Mouse (Mus musculus) heart, embryonic 13.5 days (tissue): ENCODE measurements around the gene Ezh1. TPM values are rescaled to one million over a fixed set of nuclear protein-coding genes. Genes with fewer than 3 reads are reported as not detected.

Source experiments
- ATAC-seq: fragments of 200-750 bp; cut with Nextera tagmentation; 2 replicates; pipeline ENCODE4 v1.8.0; 2017; ENCODE audit warnings: moderate TSS enrichment; ENCODE audit not compliant: insufficient number of reproducible peaks, low FRiP score, low TSS enrichment; ENCODE audit errors: extremely low read depth
- H3K27ac ChIP-seq: fragments of 300-500 bp; sonication (generic); replicated peaks from 2 replicates; pipeline ENCODE4 v1.5.1; 2015; ENCODE audit warnings: moderate library complexity, mild to moderate bottlenecking, inconsistent platforms
- H3K27me3 ChIP-seq: fragments of 300-500 bp; sonication (generic); replicated peaks from 2 replicates; pipeline ENCODE4 v1.6.1; 2015; ENCODE audit warnings: mild to moderate bottlenecking, inconsistent platforms
- H3K36me3 ChIP-seq: fragments of 300-500 bp; sonication (generic); 2 replicates; pipeline ENCODE4 v1.6.1; 2015; ENCODE audit warnings: mild to moderate bottlenecking, inconsistent platforms
- H3K4me1 ChIP-seq: fragments of 300-500 bp; sonication (generic); 2 replicates; pipeline ENCODE4 v1.6.1; 2015; ENCODE audit warnings: inconsistent platforms
- H3K4me2 ChIP-seq: fragments of 300-500 bp; sonication (generic); 2 replicates; pipeline ENCODE4 v1.6.1; 2015; ENCODE audit warnings: inconsistent platforms, mild to moderate bottlenecking, moderate library complexity
- H3K4me3 ChIP-seq: fragments of 300-500 bp; sonication (generic); 2 replicates; pipeline ENCODE4 v1.5.1; 2015; ENCODE audit warnings: moderate library complexity, mild to moderate bottlenecking, inconsistent platforms
- H3K9ac ChIP-seq: fragments of 300-500 bp; sonication (generic); 2 replicates; pipeline ENCODE4 v1.6.1; 2015; ENCODE audit warnings: inconsistent platforms, mild to moderate bottlenecking, moderate library complexity
- H3K9me3 ChIP-seq: fragments of 300-500 bp; sonication (generic); 2 replicates; pipeline ENCODE4 v1.6.1; 2016; ENCODE audit warnings: inconsistent platforms
- WGBS: fragments of 180-500 bp; shearing (Covaris S2); methylation state at CpG from one replicate; pipeline ENCODE4 v1.1.7; 2015; ENCODE audit warnings: mixed read lengths; 5-methylcytosine and 5-hydroxymethylcytosine counted together
- polyA plus RNA-seq: library from polyadenylated mRNA; unstranded; fragments of >200 nt; fragmentation: Nextera tagmentation; extraction: Ambion mirVana; gene quantifications from 2 replicates; pipeline ENCODE4 v1.2.1, GENCODE M21; 2015

Gene Ezh1
- 11.6 and 11.7 TPM in 2 replicates for polyA plus RNA-seq

DNA sequence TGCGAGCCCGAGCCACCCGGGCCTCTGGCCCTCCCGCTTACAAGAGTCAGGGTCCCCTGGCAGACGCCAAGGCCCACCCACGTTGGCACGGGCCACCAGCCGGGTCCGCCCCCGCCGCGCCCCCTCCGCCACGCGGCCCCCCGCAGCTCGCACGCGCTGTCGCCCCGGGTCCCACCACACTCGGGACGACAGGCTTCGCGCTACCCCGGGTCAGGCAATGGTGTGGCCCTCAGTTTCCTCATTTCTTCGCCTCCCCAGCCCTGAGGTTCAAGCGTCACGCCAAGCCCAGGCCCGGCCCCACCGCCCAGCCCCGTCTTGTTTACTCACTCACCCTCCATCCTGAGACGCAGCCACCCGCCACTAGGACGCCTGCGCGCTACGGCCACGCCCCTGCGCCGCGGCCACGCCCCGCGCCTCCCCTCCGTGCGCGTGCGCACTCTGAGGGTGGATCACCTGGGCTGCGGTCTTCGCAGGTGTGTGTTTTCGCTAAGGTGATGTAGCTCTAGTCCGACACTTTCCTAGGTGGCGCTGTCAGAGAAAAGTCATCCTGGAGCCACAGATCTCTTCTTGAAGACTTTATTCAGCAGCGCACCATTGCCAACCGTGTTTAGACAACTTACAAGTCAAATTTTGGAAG is at the start of gene Ezh1:
Gene Ezh1 (minus strand): TSS at position 399 of the 637 bp plus-strand sequence.
- no peaks in the 10 kb centered on the region for H3K36me3 ChIP-seq
- WGBS = under 1% methylated on average over 56 of the region's 56 CpGs

DNA sequence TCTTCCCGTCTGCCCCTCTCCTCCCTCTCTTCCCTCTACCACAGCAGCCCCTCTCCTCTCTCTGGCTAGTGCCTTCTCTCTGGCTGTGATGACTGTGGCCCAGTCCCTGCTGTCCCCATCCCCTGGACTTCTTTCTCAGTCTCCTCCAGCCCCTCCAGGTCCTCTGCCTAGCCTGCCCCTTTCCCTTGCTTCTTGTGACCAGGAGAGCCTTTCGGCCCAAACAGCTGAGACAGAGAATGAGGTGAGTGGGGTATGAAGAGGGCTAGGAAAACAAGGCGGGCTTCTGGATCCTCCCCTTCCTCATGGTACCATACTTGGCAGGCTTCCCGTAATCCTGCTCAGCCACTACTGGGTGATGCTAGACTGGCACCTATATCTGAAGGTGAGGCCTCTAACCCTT is 49.0 kb upstream of the Ezh1 start:
- no peak for ATAC-seq
- H3K4me1 ChIP-seq = peaks cover 32% of the 10 kb centered on the region
- H3K4me3 ChIP-seq = no peak overlapping the region
- no peak overlapping the region for H3K4me2 ChIP-seq
- peaks cover 25% of the 10 kb centered on the region for H3K36me3 ChIP-seq
- 0 out of 2 replicates have a peak, but pooled peaks cover under 1% of the 10 kb centered on the region for H3K27me3 ChIP-seq
- H3K27ac ChIP-seq = no peak overlapping the region
- H3K9me3 ChIP-seq = no peaks in the 10 kb centered on the region
- 73% methylated on average over 4 of the region's 4 CpGs for WGBS
- H3K9ac ChIP-seq = no peak overlapping the region

More for the DNA sequence above, at the start of gene Ezh1:
- no peaks in the 10 kb centered on the region for H3K9me3 ChIP-seq
- peaks cover 33% of the 10 kb centered on the region for H3K4me1 ChIP-seq
- peak within 1 kb of the TSS; percentile 80 for H3K4me2 ChIP-seq
- H3K4me3 ChIP-seq = peak within 1 kb of the TSS; percentile 83
- peak within 1 kb of the TSS; percentile 78 for H3K27ac ChIP-seq
- ATAC-seq = peak; percentile 91
- H3K9ac ChIP-seq = peak within 1 kb of the TSS; percentile 91
- H3K27me3 ChIP-seq = peaks cover 8% of the 10 kb centered on the region; the same call in 1 of the 2 replicates

DNA sequence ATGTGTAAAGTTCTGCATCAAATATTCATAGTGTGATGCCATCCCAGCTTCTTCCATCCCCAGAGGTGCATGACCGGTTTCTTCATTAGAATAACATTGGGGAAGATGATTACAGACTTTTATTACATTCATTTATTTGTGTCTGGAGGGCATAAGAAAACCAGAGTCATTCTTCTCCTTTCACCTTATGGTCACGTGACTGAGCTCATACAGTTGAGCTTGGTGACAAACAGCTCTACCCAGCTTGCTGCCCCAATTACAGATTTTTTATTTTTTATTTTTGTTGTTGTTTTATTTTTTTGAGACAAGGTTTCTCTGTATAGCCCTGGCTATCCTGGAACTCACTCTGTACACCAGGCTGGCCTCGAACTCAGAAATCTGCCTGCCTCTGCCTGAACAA is 46.2 kb upstream of the Ezh1 start:
- 88% methylated on average over 3 of the region's 3 CpGs for WGBS

DNA sequence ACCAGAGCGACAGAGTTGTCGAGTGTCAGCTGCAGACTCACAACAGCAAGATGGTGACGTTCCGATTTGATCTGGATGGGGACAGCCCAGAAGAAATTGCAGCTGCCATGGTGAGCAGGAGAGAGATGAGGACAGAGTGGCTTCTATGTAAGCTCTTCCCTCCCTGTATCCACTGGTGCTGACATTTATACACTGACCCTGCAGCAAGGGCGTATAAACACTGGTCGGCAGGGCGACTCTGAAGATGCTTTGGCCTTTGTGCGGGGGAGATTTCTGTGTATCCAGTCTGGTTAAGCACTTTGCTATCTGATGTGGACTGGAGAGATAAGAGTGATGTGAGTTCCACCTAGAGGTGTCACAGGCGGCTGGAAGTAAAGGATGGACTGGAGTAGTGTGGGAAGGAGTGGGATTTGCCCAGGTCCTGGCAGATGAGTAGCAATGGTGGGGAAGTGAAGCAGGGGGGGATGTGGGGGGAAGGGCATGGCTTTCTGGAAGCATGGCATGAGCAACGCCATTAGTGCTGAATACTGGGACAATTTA is 43.4 kb upstream of the Ezh1 start:
- Histone ChIP-seq H3K27me3 (peaks cover 35% of the 10 kb centered on the region), H3K9me3 (no peaks in the 10 kb centered on the region), H3K4me1 (peaks cover 23% of the 10 kb centered on the region), H3K27ac (no peak overlapping the region), H3K36me3 (peaks cover 10% of the 10 kb centered on the region; the same call in 1 of the 2 replicates), H3K4me2 (peak overlapping the region; percentile 31), H3K4me3 (no peak overlapping the region), H3K9ac (no peak overlapping the region)
- 15% methylated on average over 10 of the region's 10 CpGs for WGBS
- no peak for ATAC-seq

More for the DNA sequence above, 46.2 kb upstream of the Ezh1 start:
- peaks cover 24% of the 10 kb centered on the region for H3K4me1 ChIP-seq
- no peaks in the 10 kb centered on the region for H3K9me3 ChIP-seq
- H3K27me3 ChIP-seq = peaks cover 8% of the 10 kb centered on the region
- H3K4me3 ChIP-seq = no peak overlapping the region
- H3K9ac ChIP-seq = no peak overlapping the region
- no peak overlapping the region for H3K4me2 ChIP-seq
- no peak overlapping the region for H3K27ac ChIP-seq
- peaks cover 22% of the 10 kb centered on the region for H3K36me3 ChIP-seq
- ATAC-seq = no peak

GRCm38 (mm10) chr11:101265906-101266305 is 39.6 kb upstream of the Ezh1 start:
- Histone ChIP-seq H3K4me3 (no peak overlapping the region), H3K27ac (no peak overlapping the region), H3K9me3 (no peaks in the 10 kb centered on the region), H3K27me3 (peaks cover 62% of the 10 kb centered on the region), H3K4me2 (no peak overlapping the region), H3K9ac (no peak overlapping the region), H3K4me1 (peaks cover 56% of the 10 kb centered on the region), H3K36me3 (peaks cover 5% of the 10 kb centered on the region; the same call in 1 of the 2 replicates)
- 45% methylated on average over 6 of the region's 6 CpGs for WGBS
- ATAC-seq = no peak

GRCm38 (mm10) chr11:101264954-101265471 is 38.8 kb upstream of the Ezh1 start:
- 7% methylated on average over 31 of the region's 31 CpGs for WGBS
- peaks cover 60% of the 10 kb centered on the region for H3K4me1 ChIP-seq

GRCm38 (mm10) chr11:101263989-101264280 is 37.7 kb upstream of the Ezh1 start:
- Histone ChIP-seq H3K4me3 (peak overlapping the region; percentile 75), H3K4me2 (peak overlapping the region; percentile 99), H3K4me1 (peaks cover 62% of the 10 kb centered on the region), H3K27me3 (peaks cover 62% of the 10 kb centered on the region), H3K27ac (no peak overlapping the region), H3K9me3 (no peaks in the 10 kb centered on the region), H3K9ac (0 out of 2 replicates have a peak overlapping the region, but pooled peaks have one; percentile 50), H3K36me3 (peaks cover 7% of the 10 kb centered on the region; the same call in 1 of the 2 replicates)
- ATAC-seq = no peak
- 26% methylated on average over 3 of the region's 3 CpGs for WGBS

More at GRCm38 (mm10) chr11:101264954-101265471, 38.8 kb upstream of the Ezh1 start:
- Histone ChIP-seq H3K4me3 (peak overlapping the region; percentile 36), H3K27me3 (peaks cover 62% of the 10 kb centered on the region), H3K9ac (peak overlapping the region; percentile 34), H3K9me3 (no peaks in the 10 kb centered on the region), H3K27ac (no peak overlapping the region), H3K4me2 (peak overlapping the region; percentile 60), H3K36me3 (peaks cover 5% of the 10 kb centered on the region; the same call in 1 of the 2 replicates)
- ATAC-seq = no peak

DNA sequence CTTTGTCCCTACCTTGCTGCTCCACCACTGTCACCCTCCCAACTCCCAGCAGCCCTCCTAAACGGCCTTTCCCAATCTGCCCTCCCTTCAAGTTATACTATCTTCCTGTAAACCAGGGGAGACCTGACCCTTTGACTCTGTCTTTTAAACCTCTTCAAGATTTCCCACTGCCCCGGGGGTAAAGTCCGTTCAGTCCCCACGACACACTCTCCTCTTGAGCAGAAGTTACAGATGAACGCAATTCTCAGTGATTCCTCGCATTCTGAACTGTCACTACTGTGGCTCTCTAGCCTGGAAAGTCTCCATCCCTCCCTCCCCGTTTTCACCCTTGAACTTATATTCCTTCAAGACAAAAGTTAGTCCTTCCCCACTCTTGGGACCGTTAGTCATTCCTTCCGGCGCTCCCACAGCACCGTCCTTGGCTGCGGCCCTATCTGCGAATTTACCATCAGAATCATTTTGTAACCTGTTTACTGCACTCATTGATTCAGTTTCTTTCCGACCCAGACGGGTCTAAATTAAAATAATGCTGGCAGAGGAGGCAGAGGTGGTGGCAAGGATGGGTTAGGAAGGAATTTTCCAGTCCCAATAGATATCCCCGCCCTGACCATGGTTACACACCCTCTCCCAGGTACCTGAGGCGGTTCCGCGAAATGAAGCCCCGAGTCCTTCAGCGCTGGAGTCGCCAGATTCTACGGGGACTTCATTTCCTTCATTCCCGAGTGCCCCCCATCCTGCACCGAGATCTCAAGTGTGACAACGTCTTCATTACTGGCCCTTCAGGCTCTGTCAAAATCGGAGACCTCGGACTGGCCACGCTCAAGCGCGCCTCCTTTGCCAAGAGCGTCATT is 37.1 kb upstream of the Ezh1 start:
- Histone ChIP-seq H3K4me3 (peak overlapping the region; percentile 75), H3K27ac (no peak overlapping the region), H3K27me3 (peaks cover 58% of the 10 kb centered on the region), H3K36me3 (peaks cover 11% of the 10 kb centered on the region; the same call in 1 of the 2 replicates), H3K9me3 (no peaks in the 10 kb centered on the region), H3K4me1 (peaks cover 68% of the 10 kb centered on the region), H3K9ac (peak overlapping the region; percentile 54), H3K4me2 (peak overlapping the region; percentile 99)
- no peak for ATAC-seq
- 10% methylated on average over 32 of the region's 32 CpGs for WGBS

- Histone ChIP-seq H3K9ac (peak overlapping the region; percentile 88), H3K4me1 (peaks cover 77% of the 10 kb centered on the region), H3K27ac (no peak overlapping the region), H3K27me3 (peaks cover 53% of the 10 kb centered on the region), H3K36me3 (peaks cover 18% of the 10 kb centered on the region), H3K4me2 (peak overlapping the region; percentile 99), H3K9me3 (no peaks in the 10 kb centered on the region), H3K4me3 (peak overlapping the region; percentile 75)
- WGBS = 3% methylated on average over 24 of the region's 24 CpGs
- no peak for ATAC-seq
Observed at GRCm38 (mm10) chr11:101262272-101262967, 36.2 kb upstream of the Ezh1 start.

DNA sequence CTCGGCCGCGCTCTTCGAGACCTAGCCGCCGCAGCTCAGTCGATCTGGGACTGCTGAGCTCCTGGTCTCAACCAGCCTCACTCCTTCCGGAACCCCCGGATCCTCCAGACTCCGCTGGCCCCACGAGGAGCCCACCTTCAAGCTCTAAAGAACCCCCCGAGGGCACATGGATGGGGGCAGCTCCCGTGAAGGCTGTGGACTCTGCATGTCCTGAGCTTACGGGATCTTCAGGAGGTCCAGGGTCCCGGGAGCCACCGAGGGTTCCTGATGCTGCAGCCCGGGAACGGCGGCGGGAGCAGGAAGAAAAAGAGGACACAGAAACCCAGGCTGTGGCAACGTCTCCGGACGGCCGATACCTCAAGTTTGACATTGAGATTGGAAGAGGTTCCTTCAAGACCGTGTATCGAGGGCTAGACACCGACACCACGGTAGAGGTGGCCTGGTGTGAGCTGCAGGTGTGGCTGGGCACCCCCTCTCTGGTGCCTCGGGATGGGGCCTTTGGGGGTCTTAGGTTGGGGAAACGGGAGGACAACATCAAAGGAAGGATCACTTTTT is 34.6 kb upstream of the Ezh1 start:
- under 1% methylated on average over 30 of the region's 30 CpGs for WGBS
- Histone ChIP-seq H3K4me3 (peak overlapping the region; percentile 75), H3K27me3 (peaks cover 39% of the 10 kb centered on the region), H3K4me2 (peak overlapping the region; percentile 99), H3K27ac (peak overlapping the region; percentile 90), H3K9me3 (no peaks in the 10 kb centered on the region), H3K36me3 (peaks cover 18% of the 10 kb centered on the region), H3K9ac (peak overlapping the region; percentile 88), H3K4me1 (peaks cover 87% of the 10 kb centered on the region)
- no peak for ATAC-seq
